Mouse (Mus musculus) heart, embryonic 16.5 days (tissue): ENCODE results near the gene Trim27. TPM values are rescaled to one million over a fixed set of nuclear protein-coding genes. Genes with fewer than 3 reads are reported as not detected.

Experiments used
- ATAC-seq: fragments of 200-750 bp; cut with Nextera tagmentation; replicated peaks from 2 replicates; pipeline ENCODE4 v1.8.0; 2017; ENCODE audit warnings: moderate number of reproducible peaks; ENCODE audit not compliant: insufficient read depth, low FRiP score; ENCODE audit errors: extremely low read depth
- H3K27ac ChIP-seq: fragments of 300-500 bp; sonication (generic); 2 replicates; pipeline ENCODE4 v1.5.1; 2014; ENCODE audit warnings: mild to moderate bottlenecking, low read length, control low read depth, moderate library complexity
- H3K27me3 ChIP-seq: fragments of 300-500 bp; sonication (generic); 2 replicates; pipeline ENCODE4 v1.6.1; 2014; ENCODE audit warnings: low read length, mixed read lengths; ENCODE audit not compliant: control insufficient read depth, insufficient read depth
- H3K36me3 ChIP-seq: fragments of 300-500 bp; sonication (generic); 2 replicates; pipeline ENCODE4 v1.6.1; 2014; ENCODE audit not compliant: control insufficient read depth, insufficient read depth
- H3K4me1 ChIP-seq: fragments of 300-500 bp; sonication (generic); 2 replicates; pipeline ENCODE4 v1.6.1; 2014; ENCODE audit warnings: low read length, mixed read lengths; ENCODE audit not compliant: control insufficient read depth, insufficient read depth
- H3K4me2 ChIP-seq: fragments of 300-500 bp; sonication (generic); 2 replicates; pipeline ENCODE4 v1.6.1; 2014; ENCODE audit warnings: low read depth, mild to moderate bottlenecking, control low read depth, low read length
- H3K4me3 ChIP-seq: fragments of 300-500 bp; sonication (generic); 2 replicates; pipeline ENCODE4 v1.5.1; 2014; ENCODE audit warnings: mild to moderate bottlenecking, control low read depth, low read length
- H3K9ac ChIP-seq: fragments of 300-500 bp; sonication (generic); 2 replicates; pipeline ENCODE4 v1.6.1; 2014; ENCODE audit warnings: low read length, control low read depth
- H3K9me3 ChIP-seq: fragments of 300-500 bp; sonication (generic); replicated peaks from 2 replicates; pipeline ENCODE4 v1.6.1; 2016; ENCODE audit warnings: low read length; ENCODE audit not compliant: control insufficient read depth
- WGBS: fragments of 180-500 bp; shearing (Covaris S2); extraction: QIAGEN DNeasy Blood & Tissue Kit; methylation state at CpG from one replicate; pipeline ENCODE4 v1.1.7; 2014; 5-methylcytosine and 5-hydroxymethylcytosine counted together
- polyA plus RNA-seq: library from polyadenylated mRNA; unstranded; fragments of >200 nt; fragmentation: Nextera tagmentation; extraction: Ambion mirVana; gene quantifications from 2 replicates; pipeline ENCODE4 v1.2.1, GENCODE M21; 2015

The Trim27 gene
- polyA plus RNA-seq, 1 experiment from 2014 or later, result 72.8 TPM

DNA sequence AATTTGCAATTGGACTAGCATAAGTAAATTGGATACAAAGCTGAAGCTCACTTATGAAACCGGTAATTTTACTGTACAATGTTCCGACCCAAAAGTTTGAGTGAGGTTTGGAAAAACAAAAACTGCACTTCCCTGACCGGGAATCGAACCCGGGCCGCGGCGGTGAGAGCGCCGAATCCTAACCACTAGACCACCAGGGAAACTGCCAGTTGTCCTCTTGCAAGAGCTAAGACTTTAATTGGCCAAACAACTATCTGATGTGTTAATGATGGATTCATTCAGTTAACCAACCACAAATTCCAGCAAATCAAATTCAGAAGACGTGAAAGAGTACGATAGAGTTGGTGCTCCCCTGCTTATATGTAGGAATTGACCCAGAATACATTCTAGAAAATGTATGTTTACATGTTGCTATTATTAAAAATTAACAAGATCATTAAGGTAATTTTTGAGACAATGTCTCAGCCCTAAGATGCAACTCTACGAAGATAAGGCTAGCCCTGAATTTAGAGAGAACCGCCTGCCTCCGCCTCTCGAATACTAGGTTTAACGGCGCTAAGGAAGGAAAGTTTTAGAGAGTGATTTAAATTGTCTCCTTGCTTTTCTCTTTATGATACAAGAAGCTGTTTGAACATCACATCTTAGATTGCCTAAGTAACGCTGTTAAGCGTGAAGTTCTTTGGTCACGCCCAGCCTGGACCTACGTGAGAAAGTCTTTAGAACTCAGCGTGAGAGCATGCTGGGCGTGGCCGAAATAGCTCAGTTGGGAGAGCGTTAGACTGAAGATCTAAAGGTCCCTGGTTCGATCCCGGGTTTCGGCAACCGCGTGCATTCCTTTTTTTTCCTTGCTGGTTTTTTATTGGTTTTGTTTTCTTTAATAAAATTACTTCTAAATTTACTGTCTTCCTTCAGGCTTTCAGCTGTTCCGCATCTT is 18.3 kb upstream of the Trim27 start:
- H3K9me3 ChIP-seq, result no peaks in the 10 kb centered on the region
- H3K27me3 ChIP-seq, result no peaks in the 10 kb centered on the region
- H3K4me3 ChIP-seq, result peak overlapping the region; percentile 91
- H3K36me3 ChIP-seq, result no peaks in the 10 kb centered on the region
- H3K4me2 ChIP-seq, result peak overlapping the region; percentile 92
- H3K4me1 ChIP-seq, result peaks cover 6% of the 10 kb centered on the region
- H3K27ac ChIP-seq, result no peak overlapping the region; the same call in 1 of the 2 replicates
- peak; percentile 88 for ATAC-seq
- WGBS, result under 1% methylated on average over 32 of the region's 32 CpGs
- peak overlapping the region; percentile 77 for H3K9ac ChIP-seq

GRCm38 (mm10) chr13:21161591-21161990 is 17.7 kb upstream of the Trim27 start:
- Histone ChIP-seq H3K27ac (no peak overlapping the region), H3K36me3 (no peaks in the 10 kb centered on the region), H3K4me3 (peak overlapping the region; percentile 91), H3K9ac (no peak overlapping the region), H3K4me1 (peaks cover 6% of the 10 kb centered on the region), H3K4me2 (peak overlapping the region; percentile 92), H3K9me3 (no peaks in the 10 kb centered on the region), H3K27me3 (no peaks in the 10 kb centered on the region)
- WGBS, result 50% methylated on average over 2 of the region's 2 CpGs
- ATAC-seq, result no peak

- Histone ChIP-seq H3K36me3 (no peaks in the 10 kb centered on the region), H3K4me1 (peaks cover 6% of the 10 kb centered on the region), H3K4me3 (no peak overlapping the region), H3K27ac (no peak overlapping the region), H3K9me3 (no peaks in the 10 kb centered on the region), H3K27me3 (no peaks in the 10 kb centered on the region), H3K9ac (no peak overlapping the region), H3K4me2 (no peak overlapping the region)
- ATAC-seq, result no peak
- 57% methylated on average over 5 of the region's 5 CpGs for WGBS
These were observed 16.7 kb upstream of the Trim27 start for GRCm38 (mm10) chr13:21162591-21162990.

- WGBS, result 1% methylated on average over 27 of the region's 27 CpGs
- Histone ChIP-seq H3K27ac (peak overlapping the region; percentile 63), H3K4me3 (peak overlapping the region; percentile 77), H3K4me1 (peaks cover 7% of the 10 kb centered on the region; the same call in 1 of the 2 replicates), H3K4me2 (peak overlapping the region; percentile 94), H3K9me3 (no peaks in the 10 kb centered on the region), H3K27me3 (no peaks in the 10 kb centered on the region), H3K36me3 (no peaks in the 10 kb centered on the region), H3K9ac (peak overlapping the region; percentile 70)
- ATAC-seq, result peak; percentile 56
These were observed 12.0 kb upstream of the Trim27 start for GRCm38 (mm10) chr13:21166936-21167909.

DNA sequence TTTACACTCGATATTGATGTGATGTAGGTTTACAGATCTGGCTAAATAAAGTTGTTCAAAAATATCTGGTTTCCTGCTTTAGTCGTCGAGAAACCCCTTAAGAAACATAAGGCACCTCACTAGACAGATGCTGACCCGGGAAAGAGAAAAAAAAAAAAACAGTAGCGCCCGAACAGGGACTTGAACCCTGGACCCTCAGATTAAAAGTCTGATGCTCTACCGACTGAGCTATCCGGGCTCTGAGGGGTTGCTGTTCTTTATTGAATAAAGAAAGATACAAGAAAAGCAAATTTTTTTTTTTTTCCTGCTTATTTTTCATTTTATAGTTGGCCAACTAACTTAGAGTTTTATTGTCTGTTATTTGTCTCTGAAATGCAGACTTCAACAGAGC is 11.3 kb upstream of the Trim27 start:
- Histone ChIP-seq H3K9me3 (no peaks in the 10 kb centered on the region), H3K4me2 (peak overlapping the region; percentile 94), H3K4me1 (peaks cover 12% of the 10 kb centered on the region; the same call in 1 of the 2 replicates), H3K27ac (no peak overlapping the region; the same call in 1 of the 2 replicates), H3K36me3 (no peaks in the 10 kb centered on the region), H3K27me3 (no peaks in the 10 kb centered on the region), H3K4me3 (peak overlapping the region; percentile 77), H3K9ac (peak overlapping the region; percentile 67)
- 0% methylated on average over 8 of the region's 8 CpGs for WGBS
- ATAC-seq, result peak; percentile 54; the same call in 1 of the 2 replicates

DNA sequence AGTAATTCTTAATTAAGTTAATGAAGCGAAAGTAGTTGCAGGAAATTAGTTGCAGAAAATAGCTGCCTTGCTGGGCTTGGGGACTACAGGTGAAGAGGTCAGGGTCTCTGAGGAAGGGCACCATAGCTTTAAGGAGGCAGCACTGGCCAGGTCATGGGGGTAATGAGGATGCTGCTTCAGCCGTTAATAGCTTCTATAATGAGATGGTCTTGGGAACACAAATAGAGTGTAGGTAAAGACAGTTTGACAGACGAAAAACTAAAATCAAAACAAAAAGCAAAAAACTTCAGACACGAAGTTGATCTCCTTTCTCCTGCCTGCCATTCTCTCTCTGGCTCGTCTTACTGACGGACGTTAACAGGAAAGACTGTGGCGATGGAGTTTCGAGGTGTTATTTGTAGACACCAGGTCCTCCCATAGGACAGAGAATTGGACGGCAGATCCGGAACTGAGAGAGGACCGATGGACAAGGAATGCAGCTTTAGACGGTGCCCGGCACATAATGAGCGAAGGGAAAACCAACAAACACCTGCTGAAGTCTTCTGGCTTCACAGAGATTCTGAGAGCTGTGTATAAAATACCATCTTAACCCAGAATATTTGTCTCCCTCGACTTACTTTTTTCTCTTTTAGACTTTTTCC is 10.8 kb upstream of the Trim27 start:
- Histone ChIP-seq H3K9me3 (no peaks in the 10 kb centered on the region), H3K4me2 (peak overlapping the region; percentile 94), H3K36me3 (no peaks in the 10 kb centered on the region), H3K27ac (peak overlapping the region; percentile 33), H3K4me1 (peaks cover 15% of the 10 kb centered on the region), H3K27me3 (no peaks in the 10 kb centered on the region), H3K9ac (peak overlapping the region; percentile 67), H3K4me3 (peak overlapping the region; percentile 77)
- no peak for ATAC-seq
- WGBS, result under 1% methylated on average over 16 of the region's 16 CpGs

DNA sequence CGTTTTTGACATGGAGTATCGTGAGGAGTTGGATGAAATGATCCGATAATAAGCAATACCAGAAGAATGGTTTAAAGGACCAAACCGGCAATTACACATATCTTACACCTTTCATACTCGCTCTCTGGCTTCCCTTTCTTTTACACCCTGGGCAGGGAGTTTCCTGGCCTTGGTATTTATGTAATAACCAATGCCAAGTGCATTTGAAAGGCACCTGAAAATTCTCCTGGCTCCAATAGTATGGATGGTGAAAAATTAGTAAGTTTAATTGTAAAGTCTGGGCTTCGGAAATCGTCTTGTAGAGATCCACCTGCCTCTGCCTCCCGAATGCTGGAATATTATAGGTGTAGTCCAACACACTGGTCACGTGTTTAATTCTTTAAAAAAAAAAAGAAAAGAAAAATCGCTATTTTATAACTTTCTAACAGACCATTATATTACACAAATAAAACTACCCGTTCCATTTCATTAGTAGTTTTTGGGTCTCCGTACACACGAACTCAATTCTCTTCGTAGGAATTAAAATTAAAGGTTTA is 10.1 kb upstream of the Trim27 start:
- Histone ChIP-seq H3K4me2 (peak overlapping the region; percentile 94), H3K4me1 (peaks cover 15% of the 10 kb centered on the region), H3K36me3 (no peaks in the 10 kb centered on the region), H3K9me3 (no peaks in the 10 kb centered on the region), H3K27ac (peak overlapping the region; percentile 20; the same call in 1 of the 2 replicates), H3K4me3 (peak overlapping the region; percentile 77), H3K27me3 (no peaks in the 10 kb centered on the region), H3K9ac (peak overlapping the region; percentile 67)
- ATAC-seq, result no peak
- WGBS, result 3% methylated on average over 14 of the region's 14 CpGs
